Mouse (Mus musculus) kidney, adult 2 months (tissue): ENCODE measurements at regions not wholly inside any gene's neighbourhood (a gene's known extent, or its start where the extent isn't known, plus 50 kb on each side); places are given as distances from the start of the nearest gene placed in this dataset.
"Not testable (repeated sequence)": the region's sequence is repeated elsewhere in the genome, so short reads cannot be mapped to it uniquely, and the experiment has no call there.

Experiments used
- DNase-seq: peaks from one replicate; pipeline ENCODE4 v3.0.0; 2021
- H3K27ac ChIP-seq: fragments of 200-500 bp; 2 replicates; pipeline ENCODE4 v1.5.1; 2012; ENCODE audit warnings: low read depth, low read length, control low read depth, inconsistent platforms; ENCODE audit not compliant: insufficient read depth
- H3K27me3 ChIP-seq: fragments of 200-500 bp; replicated peaks from 2 replicates; pipeline ENCODE4 v1.6.1; 2012; ENCODE audit warnings: mild to moderate bottlenecking, moderate library complexity, low read length, inconsistent platforms; ENCODE audit not compliant: control insufficient read depth, insufficient read depth
- H3K36me3 ChIP-seq: fragments of 200-500 bp; 2 replicates; pipeline ENCODE4 v1.6.1; 2012; ENCODE audit warnings: mild to moderate bottlenecking, moderate library complexity, low read length, inconsistent platforms; ENCODE audit not compliant: control insufficient read depth, insufficient read depth
- H3K4me1 ChIP-seq: fragments of 200-500 bp; 2 replicates; pipeline ENCODE4 v1.6.1; 2011; ENCODE audit warnings: low read length; ENCODE audit not compliant: control insufficient read depth, insufficient read depth
- H3K4me3 ChIP-seq: fragments of 200-500 bp; 2 replicates; pipeline ENCODE4 v1.5.1; 2011; ENCODE audit warnings: mild to moderate bottlenecking, low read depth, low read length, control low read depth; ENCODE audit not compliant: insufficient read depth
- CTCF ChIP-seq: fragments of 200-500 bp; conservative IDR thresholded peaks from 2 replicates; pipeline ENCODE4 v1.5.1; 2011; ENCODE audit warnings: low read depth, mild to moderate bottlenecking, control low read depth, low read length, moderate library complexity, mixed read lengths; ENCODE audit not compliant: insufficient read depth, insufficient read length
- POLR2A ChIP-seq: fragments of 200-500 bp; IDR thresholded peaks from one replicate; pipeline ENCODE4 v1.6.1; 2011; ENCODE audit warnings: low read depth, low read length, control low read depth
- WGBS: fragments of 180-500 bp; shearing (Covaris S2); methylation state at CpG from one replicate; pipeline ENCODE4 v1.1.7; 2018; 5-methylcytosine and 5-hydroxymethylcytosine counted together

DNA sequence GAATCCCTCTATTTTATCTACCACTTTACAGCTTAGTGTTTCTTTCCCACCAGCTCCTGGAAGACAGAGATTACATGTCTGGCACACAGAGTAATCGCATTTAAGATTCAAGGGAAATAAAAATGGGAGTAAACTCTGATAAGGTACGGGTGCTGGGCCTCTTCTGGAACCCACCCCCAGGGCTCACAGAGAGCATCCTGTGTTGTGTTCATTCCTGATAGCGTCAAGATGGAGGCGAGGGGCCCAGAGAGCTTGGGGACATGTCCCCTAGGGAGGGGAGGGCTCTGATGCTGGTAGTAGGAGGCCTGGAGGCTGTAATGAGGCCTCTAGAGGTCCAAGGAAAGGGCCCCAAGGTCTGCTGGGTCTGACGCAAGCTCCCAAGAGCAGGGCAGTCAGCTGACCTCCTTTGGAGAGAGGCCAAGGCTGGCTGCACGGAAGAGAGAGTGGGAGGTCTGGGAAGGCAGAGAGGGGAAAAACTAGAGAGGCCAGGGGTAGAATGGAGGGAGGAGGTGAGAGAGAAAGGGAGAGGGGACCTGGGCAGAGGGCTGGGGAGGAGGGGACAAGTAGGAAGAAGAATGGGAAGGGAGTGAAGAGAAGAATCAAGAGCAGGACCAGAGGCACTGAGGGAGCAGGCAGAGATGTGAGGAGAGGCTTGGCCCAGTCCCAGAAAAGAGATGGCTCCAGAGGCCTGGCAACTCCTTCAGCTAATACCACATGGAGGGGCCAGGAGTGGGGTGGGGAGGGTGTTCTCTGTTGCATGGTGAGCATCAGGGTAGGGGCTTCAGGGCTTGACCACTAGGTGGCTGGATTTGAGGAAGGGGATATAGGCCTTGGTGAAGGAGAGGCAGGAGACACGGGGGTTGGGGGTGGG, 96.8 kb upstream of the Eif4g2 start:
- WGBS, result 52% methylated on average over 7 of the region's 7 CpGs
- H3K27ac ChIP-seq, result no peak overlapping the region
- no peaks in the 10 kb centered on the region for H3K36me3 ChIP-seq
- no peak overlapping the region for H3K4me3 ChIP-seq
- H3K27me3 ChIP-seq, result no peaks in the 10 kb centered on the region
- DNase-seq, result peak; percentile 81
- H3K4me1 ChIP-seq, result peaks cover 5% of the 10 kb centered on the region; the same call in 1 of the 2 replicates
- no peak for TF ChIP-seq POLR2A
- no peak for TF ChIP-seq CTCF

DNA sequence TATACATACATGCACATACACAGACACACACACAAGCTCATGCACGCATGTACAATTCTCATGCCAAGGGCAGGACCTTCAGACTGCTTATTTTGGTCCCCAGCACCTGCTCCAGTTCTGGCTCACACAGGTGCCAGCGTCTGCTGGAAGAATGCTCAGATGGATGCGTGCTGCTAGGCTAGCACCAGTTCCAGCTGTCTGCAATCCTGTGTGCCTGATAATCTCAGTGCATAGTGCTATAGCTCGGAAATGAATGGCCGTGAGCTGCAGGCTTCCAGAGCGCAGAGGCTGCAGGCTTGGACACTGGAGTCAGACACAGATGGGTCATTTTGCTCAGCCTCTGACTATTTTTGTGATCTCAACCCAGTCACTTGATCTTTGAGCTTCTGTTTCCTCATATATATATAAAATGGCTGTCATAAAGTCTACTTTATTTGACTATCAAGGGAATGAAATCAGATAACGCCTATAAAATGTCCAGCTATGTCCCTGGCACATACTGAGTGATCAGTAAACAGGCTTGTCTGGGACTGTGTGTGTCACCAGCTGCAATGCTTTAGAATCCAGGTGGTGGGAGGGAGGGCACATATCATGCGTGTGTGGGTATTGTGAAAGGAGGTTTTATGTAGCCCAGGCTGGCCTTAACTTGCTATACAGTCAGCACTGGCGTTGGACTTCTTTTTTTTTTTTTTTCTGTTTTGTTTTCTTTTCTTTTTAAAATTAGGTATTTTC, 91.7 kb upstream of the Eif4g2 start:
- Histone ChIP-seq H3K36me3 (no peaks in the 10 kb centered on the region), H3K27me3 (no peaks in the 10 kb centered on the region), H3K27ac (no peak overlapping the region), H3K4me3 (no peak overlapping the region), H3K4me1 (peaks cover under 1% of the 10 kb centered on the region)
- WGBS, result 80% methylated on average over 9 of the region's 9 CpGs
- DNase-seq, result no peak
- TF ChIP-seq POLR2A, result no peak
- no peak for TF ChIP-seq CTCF

DNA sequence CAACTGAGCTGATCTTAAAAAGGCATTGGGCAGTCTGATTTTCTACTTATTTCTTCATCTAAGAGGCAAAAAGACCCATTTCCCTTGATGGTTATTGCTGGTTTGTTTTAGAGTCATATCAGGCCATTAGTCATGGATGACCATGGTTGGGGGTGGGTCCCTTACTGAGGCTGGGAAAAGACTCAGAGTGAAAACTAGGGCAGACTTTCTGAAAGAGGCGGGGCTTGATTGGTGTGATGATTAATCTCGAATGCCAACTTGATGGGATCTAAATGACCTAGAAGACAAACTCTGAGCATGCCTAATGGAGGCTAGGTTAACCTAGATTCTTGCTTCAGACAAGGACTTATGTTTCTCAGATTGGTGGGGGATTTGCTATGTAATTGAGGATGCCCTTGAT, 89.2 kb upstream of the Eif4g2 start:
- DNase-seq, result peak; percentile 47
- TF ChIP-seq CTCF, result no peak
- no peak for TF ChIP-seq POLR2A
- Histone ChIP-seq H3K27ac (no peak overlapping the region), H3K27me3 (no peaks in the 10 kb centered on the region), H3K4me3 (no peak overlapping the region), H3K4me1 (no peaks in the 10 kb centered on the region; the same call in 1 of the 2 replicates), H3K36me3 (no peaks in the 10 kb centered on the region)
- WGBS, result 48% methylated on average over 2 of the region's 2 CpGs

DNA sequence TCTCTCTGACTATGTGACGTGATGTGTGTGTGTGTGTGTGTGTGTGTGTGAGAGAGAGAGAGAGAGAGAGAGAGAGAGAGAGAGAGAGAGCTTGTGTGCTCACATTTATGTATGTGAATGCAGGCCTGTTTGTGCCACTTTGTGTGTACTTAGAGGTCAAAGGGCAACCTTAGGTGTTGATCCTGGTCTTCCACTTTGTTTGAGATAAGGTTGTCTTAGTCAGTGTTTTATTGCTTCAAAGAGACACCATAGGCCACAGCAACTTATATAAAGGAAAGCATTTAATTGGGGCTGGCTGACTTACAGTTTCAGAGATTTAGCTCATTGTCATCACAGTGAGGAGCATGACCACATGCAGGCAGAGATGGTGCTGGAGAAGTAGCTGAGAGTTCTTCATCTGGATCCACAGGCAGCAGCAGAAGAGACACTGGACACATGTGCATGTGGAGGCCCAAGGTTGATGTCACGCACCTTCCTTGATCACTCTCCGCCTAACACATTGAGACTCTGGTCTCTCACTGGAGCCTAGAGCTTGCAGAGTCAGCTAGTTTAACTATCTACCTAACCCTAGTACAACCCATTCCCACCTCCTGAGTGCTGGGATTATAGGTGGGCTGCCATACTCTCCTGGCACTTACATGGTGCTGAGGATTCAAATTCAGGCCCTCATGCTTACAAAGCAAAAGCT, 85.9 kb upstream of the Eif4g2 start:
- not testable (repeated sequence) for DNase-seq, H3K4me1 ChIP-seq, H3K27me3 ChIP-seq, H3K36me3 ChIP-seq, H3K27ac ChIP-seq, H3K4me3 ChIP-seq
- WGBS, result 96% methylated on average over 3 of the region's 3 CpGs

DNA sequence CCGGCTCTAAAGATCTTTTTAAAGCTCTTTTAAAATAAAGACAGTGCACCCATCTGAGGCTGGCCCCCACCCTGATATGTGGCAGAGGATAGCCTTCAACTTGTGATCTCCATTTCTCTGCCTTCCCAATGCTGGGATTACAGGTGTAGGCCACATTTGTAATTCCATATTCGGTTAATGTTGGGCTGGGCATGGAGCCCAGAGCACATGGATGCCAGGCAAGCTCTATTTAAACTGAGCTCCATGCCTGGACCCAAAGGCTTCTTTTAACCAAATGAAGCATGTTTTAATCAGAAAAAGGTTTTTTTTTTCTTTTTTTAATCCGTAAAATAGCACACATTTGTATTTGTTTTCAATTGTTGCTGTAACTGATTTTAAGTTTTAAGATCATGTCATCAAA, 82.2 kb upstream of the Eif4g2 start:
- Histone ChIP-seq H3K4me1 (no peaks in the 10 kb centered on the region), H3K27me3 (no peaks in the 10 kb centered on the region), H3K36me3 (no peaks in the 10 kb centered on the region), H3K4me3 (no peak overlapping the region), H3K27ac (no peak overlapping the region)
- no peak for DNase-seq
- TF ChIP-seq POLR2A, result no peak
- no peak for TF ChIP-seq CTCF
- WGBS, result 83% methylated on average over 3 of the region's 3 CpGs

DNA sequence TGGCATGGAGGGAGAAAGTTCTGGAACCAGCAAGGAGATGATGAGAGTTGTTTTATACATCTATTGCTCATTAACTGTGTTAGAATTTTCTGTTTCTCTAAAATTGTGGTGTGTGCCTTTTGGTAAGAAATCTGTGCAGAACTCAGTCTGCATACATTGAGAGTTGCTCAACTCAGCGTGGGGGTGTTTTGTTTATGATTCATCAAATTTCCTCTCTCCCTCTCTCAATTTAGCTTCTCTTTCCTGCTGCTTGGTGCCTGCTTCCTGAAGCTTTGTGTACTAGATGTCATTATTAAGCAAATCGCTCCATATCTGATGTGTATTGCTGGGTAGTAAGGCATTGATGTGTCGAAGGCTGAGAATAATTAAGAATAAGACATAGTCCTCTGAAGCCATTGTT, 81.4 kb upstream of the Eif4g2 start:
- no peaks in the 10 kb centered on the region for H3K36me3 ChIP-seq
- no peaks in the 10 kb centered on the region for H3K4me1 ChIP-seq
- H3K27me3 ChIP-seq, result no peaks in the 10 kb centered on the region
- no peak for TF ChIP-seq CTCF
- TF ChIP-seq POLR2A, result no peak
- no peak for DNase-seq
- no peak overlapping the region for H3K4me3 ChIP-seq
- 68% methylated on average over 3 of the region's 3 CpGs for whole genome bisulfite sequencing
- H3K27ac ChIP-seq, result no peak overlapping the region

DNA sequence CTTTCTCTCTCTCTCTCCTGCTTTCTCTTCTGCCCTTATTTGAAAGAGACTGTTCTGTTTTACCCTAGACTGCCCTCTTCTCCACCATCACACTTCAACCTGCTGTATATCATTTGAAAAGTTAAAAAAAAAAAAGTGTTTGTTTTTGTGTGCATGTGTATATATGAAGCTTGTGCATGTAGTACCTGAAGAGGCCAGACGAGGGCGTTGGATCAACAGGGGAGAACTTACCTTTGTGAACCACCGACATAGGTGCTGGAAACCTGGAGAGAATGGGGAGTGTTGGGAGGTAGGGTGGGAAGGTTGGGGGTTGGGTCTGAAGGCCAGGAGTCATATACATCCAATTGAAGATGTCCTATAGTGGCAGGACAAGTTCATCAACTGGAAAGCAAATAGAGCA, 81.0 kb upstream of the Eif4g2 start:
- 54% methylated on average over 3 of the region's 3 CpGs for WGBS
- no peak overlapping the region for H3K27ac ChIP-seq
- H3K27me3 ChIP-seq, result no peaks in the 10 kb centered on the region
- TF ChIP-seq CTCF (no peak), POLR2A (no peak)
- no peaks in the 10 kb centered on the region for H3K36me3 ChIP-seq
- no peak overlapping the region for H3K4me3 ChIP-seq
- no peak for DNase-seq
- H3K4me1 ChIP-seq, result no peaks in the 10 kb centered on the region
